Mouse (Mus musculus): ENCODE data around the gene Zp3r. TPM values are rescaled to one million over a fixed set of nuclear protein-coding genes. Genes with fewer than 3 reads are reported as not detected.

Gene Zp3r
- polyA plus RNA-seq, 1 experiment, result not detected

DNA sequence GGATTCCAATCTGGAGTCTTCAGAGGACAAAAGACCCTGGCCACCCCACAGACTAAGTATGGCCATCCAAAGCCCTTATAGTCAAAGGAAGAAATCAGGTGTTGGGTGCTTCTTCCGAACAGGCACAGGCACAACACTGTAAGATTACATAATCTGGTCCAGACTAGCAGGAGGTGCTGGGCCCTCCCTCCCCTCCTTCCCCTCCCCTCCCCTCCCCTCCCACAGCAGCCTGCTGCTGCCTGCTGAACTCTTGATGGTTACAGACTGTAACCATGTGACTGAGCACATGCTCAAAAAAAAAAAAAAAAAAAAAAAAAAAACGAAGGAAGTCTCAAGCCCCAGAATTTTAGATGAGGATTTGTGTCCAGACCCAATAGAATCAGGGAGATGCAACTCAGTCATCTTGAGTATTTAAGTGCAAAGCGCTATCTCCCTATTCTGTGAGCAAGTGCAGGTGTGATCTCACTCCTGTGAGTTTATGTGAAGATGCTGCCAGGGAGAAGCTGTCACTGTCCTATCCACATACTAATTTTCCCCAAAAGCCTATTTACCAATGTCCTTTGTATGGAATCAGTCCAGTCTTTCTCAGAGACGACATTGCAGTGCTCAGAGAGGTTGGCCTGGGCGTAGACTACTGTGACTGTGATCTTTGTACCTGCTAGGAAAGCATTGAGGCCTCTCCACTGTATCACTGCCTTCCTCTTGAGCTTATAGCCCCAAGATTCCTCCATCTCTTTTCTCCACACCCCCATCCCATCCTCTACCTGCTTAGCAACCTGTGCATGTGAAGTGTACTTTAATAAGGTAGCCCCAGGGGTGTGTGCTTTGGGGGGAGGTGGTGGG lies 77.8 kb downstream of the Zp3r start:
- TF ChIP-seq CTCF (IDR thresholded peaks at IDR 0.05; ENCODE audit: extremely low read depth, insufficient read depth, insufficient read length, insufficient replicate concordance), result no peak
- no peak for TF ChIP-seq POLR2A (IDR thresholded peaks at IDR 0.05; ENCODE audit: low read depth, low read length)
- Histone ChIP-seq H3K27me3 (ENCODE audit: control insufficient read depth, insufficient read depth, low read length) (no peaks in the 10 kb centered on the region), H3K4me3 (ENCODE audit: extremely low read depth, insufficient read depth, insufficient read length) (no peak overlapping the region; the same call in 1 of the 2 replicates), H3K4me1 (ENCODE audit: control insufficient read depth, insufficient read depth, insufficient read length) (peaks cover 16% of the 10 kb centered on the region; the same call in 1 of the 2 replicates), H3K27ac (ENCODE audit: insufficient read depth, low read length) (peak overlapping the region; percentile 82), H3K36me3 (ENCODE audit: control insufficient read depth, insufficient read depth, low read length) (no peaks in the 10 kb centered on the region)
- WGBS, result 53% methylated on average over 5 of the region's 5 CpGs
- DNase-seq (ENCODE audit: low read depth in 1 of 2, low spot score in 2 of 2), result peak; percentile 26 to 57

DNA sequence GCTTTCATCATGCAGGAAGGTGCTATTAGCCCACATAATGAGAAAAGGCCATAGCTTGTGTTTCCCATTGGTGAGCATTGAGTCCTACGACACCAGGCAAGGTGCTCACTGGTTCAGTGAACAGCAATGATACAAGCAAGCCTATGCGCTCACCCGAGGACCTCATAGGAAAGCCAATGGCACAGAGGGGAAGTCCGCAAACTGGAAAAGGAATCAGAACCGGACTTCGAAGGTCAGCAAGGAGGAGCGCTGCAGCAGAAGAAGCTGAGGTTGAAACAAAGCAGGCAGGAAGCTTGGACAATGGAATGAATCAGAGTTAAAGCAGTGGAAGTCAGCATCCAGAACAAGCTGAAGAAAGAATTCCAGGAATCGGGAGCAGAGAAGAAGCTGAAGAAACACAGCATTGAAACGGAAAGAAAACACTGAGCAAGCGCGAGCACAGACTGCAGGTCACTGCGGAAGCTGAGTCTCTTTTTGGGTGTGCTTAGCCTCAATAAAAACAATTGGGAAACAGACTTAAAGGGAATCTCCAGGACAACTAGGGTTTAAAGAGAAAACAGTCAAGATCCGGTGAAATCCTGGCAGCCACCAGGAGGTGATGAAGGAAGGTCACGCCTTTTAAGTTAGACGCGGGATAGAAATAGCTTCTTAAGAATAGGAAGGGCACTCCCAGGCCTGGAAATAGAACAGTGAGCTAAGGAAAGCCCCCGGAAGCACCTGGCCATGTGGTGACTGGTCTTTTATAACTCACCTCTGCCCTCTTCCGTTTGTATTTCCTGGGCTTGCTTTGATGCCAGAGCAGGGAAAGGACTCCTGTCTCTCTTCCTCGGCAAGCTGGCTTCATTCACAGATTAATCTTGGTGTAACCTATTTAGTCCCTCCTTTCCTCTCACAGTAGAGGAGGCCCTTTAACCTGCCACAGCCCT lies 78.9 kb downstream of the Zp3r start:
- peak; percentile 70 to 80 for DNase-seq (ENCODE audit: low read depth in 1 of 2, low spot score in 2 of 2)
- TF ChIP-seq CTCF (IDR thresholded peaks at IDR 0.05; ENCODE audit: extremely low read depth, insufficient read depth, insufficient read length, insufficient replicate concordance) (no peak), POLR2A (IDR thresholded peaks at IDR 0.05; ENCODE audit: low read depth, low read length) (no peak)
- Histone ChIP-seq H3K27me3 (ENCODE audit: control insufficient read depth, insufficient read depth, low read length) (no peaks in the 10 kb centered on the region), H3K4me1 (ENCODE audit: control insufficient read depth, insufficient read depth, insufficient read length) (peaks cover 23% of the 10 kb centered on the region; the same call in 1 of the 2 replicates), H3K4me3 (ENCODE audit: extremely low read depth, insufficient read depth, insufficient read length) (peak overlapping the region; percentile 18), H3K36me3 (ENCODE audit: control insufficient read depth, insufficient read depth, low read length) (no peaks in the 10 kb centered on the region), H3K27ac (ENCODE audit: insufficient read depth, low read length) (peak overlapping the region; percentile 82)
- WGBS, result 21% methylated on average over 19 of the region's 19 CpGs

DNA sequence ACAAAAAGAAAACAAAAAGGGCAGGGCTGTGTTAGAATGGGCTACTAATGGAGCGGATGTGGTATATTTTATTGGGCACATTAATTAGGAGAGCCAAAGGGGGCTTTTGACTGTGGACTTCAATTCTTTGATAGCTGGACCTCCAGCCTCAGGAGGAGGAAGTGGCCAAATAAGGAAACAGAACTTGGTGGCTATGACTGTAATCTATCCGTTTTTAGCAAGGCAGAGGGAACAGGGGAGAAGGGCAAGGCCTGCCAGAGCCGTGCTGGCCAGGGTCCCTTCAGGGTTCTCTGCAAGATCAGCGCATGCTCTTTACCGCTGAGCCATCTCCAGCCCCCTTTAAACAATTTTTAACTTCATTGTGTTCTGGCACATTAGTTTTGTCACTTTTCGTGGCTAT lies 79.7 kb downstream of the Zp3r start:
- Histone ChIP-seq H3K4me1 (ENCODE audit: control insufficient read depth, insufficient read depth, insufficient read length) (peaks cover 23% of the 10 kb centered on the region; the same call in 1 of the 2 replicates), H3K27me3 (ENCODE audit: control insufficient read depth, insufficient read depth, low read length) (no peaks in the 10 kb centered on the region), H3K27ac (ENCODE audit: insufficient read depth, low read length) (peak overlapping the region; percentile 82), H3K36me3 (ENCODE audit: control insufficient read depth, insufficient read depth, low read length) (no peaks in the 10 kb centered on the region), H3K4me3 (ENCODE audit: extremely low read depth, insufficient read depth, insufficient read length) (no peak overlapping the region)
- DNase-seq (ENCODE audit: low read depth in 1 of 2, low spot score in 2 of 2), result no peak
- TF ChIP-seq CTCF (IDR thresholded peaks at IDR 0.05; ENCODE audit: extremely low read depth, insufficient read depth, insufficient read length, insufficient replicate concordance), result no peak
- TF ChIP-seq POLR2A (IDR thresholded peaks at IDR 0.05; ENCODE audit: low read depth, low read length), result no peak
- WGBS, result 42% methylated on average over 6 of the region's 6 CpGs

DNA sequence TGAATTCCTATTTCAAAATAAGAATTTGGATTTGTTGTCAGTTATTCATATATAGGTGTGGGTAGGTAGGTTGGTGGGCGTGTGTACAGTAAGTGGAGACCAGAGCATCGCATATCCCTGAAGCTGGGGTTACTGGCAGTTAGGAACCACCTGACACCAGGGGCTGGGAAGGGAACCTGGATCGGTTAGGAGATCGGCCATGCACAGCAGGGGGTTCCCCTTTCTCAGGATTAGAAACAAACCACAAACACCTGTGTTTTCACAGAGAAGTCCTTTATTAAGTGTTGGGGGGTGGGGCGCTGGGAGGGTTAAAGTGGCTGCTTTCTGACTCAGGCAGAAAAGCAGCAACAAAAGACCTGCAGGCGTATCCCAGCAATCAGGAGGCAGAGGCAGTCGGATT lies 80.3 kb downstream of the Zp3r start:
- 20% methylated on average over 7 of the region's 7 CpGs for WGBS
- TF ChIP-seq POLR2A (IDR thresholded peaks at IDR 0.05; ENCODE audit: low read depth, low read length) (no peak), CTCF (IDR thresholded peaks at IDR 0.05; ENCODE audit: extremely low read depth, insufficient read depth, insufficient read length, insufficient replicate concordance) (no peak)
- peak; percentile 54 to 68 for DNase-seq (ENCODE audit: low read depth in 1 of 2, low spot score in 2 of 2)
- Histone ChIP-seq H3K27ac (ENCODE audit: insufficient read depth, low read length) (peak overlapping the region; percentile 82), H3K36me3 (ENCODE audit: control insufficient read depth, insufficient read depth, low read length) (no peaks in the 10 kb centered on the region), H3K27me3 (ENCODE audit: control insufficient read depth, insufficient read depth, low read length) (no peaks in the 10 kb centered on the region), H3K4me3 (ENCODE audit: extremely low read depth, insufficient read depth, insufficient read length) (no peak overlapping the region), H3K4me1 (ENCODE audit: control insufficient read depth, insufficient read depth, insufficient read length) (peaks cover 23% of the 10 kb centered on the region; the same call in 1 of the 2 replicates)

DNA sequence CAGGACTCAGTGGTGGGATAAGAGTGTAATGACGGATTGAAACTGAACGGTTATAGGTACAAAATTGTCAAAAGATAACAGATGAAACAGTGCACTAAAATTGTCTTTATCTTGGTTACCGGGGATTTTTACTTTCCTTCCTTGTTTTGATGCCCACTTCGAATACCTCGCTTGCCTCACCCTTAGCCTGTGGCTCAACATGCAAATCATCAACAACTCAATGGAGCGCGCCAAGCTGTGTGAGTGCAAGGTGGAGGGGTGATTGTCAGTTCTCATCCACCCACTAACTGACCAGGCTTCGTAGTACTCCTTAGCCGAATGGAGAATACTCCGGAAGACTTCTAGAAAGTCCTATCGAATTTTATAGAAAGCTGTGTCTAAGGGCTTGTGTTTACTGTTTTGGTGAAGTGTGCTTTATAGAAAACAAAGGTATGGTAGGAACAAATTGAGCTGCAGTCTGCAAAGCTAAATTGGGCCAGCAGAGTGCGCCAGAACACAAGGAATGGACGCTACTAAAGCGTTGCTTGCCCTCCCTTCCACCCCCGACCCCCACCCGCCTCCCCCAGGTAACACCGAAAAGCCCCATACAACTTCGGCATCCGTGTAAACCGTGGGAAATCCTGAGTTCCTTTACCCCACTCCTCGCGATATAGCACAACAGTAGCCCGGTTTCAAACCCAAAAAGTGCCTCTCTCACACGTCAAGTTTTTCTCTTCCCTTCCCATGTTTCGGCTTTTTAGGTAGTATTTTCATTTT lies 81.6 kb downstream of the Zp3r start:
- H3K27ac ChIP-seq (ENCODE audit: insufficient read depth, low read length), result peak overlapping the region; percentile 92
- DNase-seq (ENCODE audit: low read depth in 1 of 2, low spot score in 2 of 2), result peak; percentile 78 to 82
- H3K4me1 ChIP-seq (ENCODE audit: control insufficient read depth, insufficient read depth, insufficient read length), result peaks cover 23% of the 10 kb centered on the region; the same call in 1 of the 2 replicates
- 9% methylated on average over 25 of the region's 25 CpGs for WGBS
- H3K36me3 ChIP-seq (ENCODE audit: control insufficient read depth, insufficient read depth, low read length), result no peaks in the 10 kb centered on the region
- H3K27me3 ChIP-seq (ENCODE audit: control insufficient read depth, insufficient read depth, low read length), result no peaks in the 10 kb centered on the region
- TF ChIP-seq POLR2A (IDR thresholded peaks at IDR 0.05; ENCODE audit: low read depth, low read length) (no peak), CTCF (IDR thresholded peaks at IDR 0.05; ENCODE audit: extremely low read depth, insufficient read depth, insufficient read length, insufficient replicate concordance) (peak; percentile 68; the same call in 1 of the 2 replicates)
- peak overlapping the region; percentile 45 for H3K4me3 ChIP-seq (ENCODE audit: extremely low read depth, insufficient read depth, insufficient read length)

Other genes starting within 250 kb of the Zp3r start
- not detected in 2 replicates for gene Cd55b, start 206.6 kb downstream of the Zp3r start, polyA plus RNA-seq (2012; rRNA removed)
- 38.1 and 40.4 TPM in 2 replicates for gene Cd55, start 166.9 kb downstream of the Zp3r start, polyA plus RNA-seq (2012; rRNA removed)
- gene C4bp, start 32.0 kb upstream of the Zp3r start, polyA plus RNA-seq (2012; rRNA removed), result not detected in 2 replicates
- gene Gm29427, start 86.2 kb upstream of the Zp3r start, polyA plus RNA-seq (2012; rRNA removed), result not detected in 2 replicates
- gene Yod1, start 87.7 kb upstream of the Zp3r start, polyA plus RNA-seq (2012; rRNA removed), result 1.6 and 2.2 TPM in 2 replicates
- gene Pfkfb2, start 99.6 kb upstream of the Zp3r start, polyA plus RNA-seq (2012; rRNA removed), result 3.3 and 5.3 TPM in 2 replicates
- gene AA986860, start 102.4 kb upstream of the Zp3r start, polyA plus RNA-seq (2012; rRNA removed), result 0.30 and 0.48 TPM in 2 replicates
- gene Fcamr, start 171.3 kb upstream of the Zp3r start, polyA plus RNA-seq (2012; rRNA removed), result 0.67 and 2.1 TPM in 2 replicates
- 0.20 and 0.32 TPM in 2 replicates for gene Pigr, start 197.1 kb upstream of the Zp3r start, polyA plus RNA-seq (2012; rRNA removed)
- 452 and 608 TPM in 2 replicates for gene Fcmr, start 236.0 kb upstream of the Zp3r start, polyA plus RNA-seq (2012; rRNA removed)

Data from spleen, adult 2 months (tissue).